Mouse (Mus musculus) right cerebral cortex, adult 18-20 months (tissue): ENCODE results near the gene Cerk.

Experiments used
- DNase-seq: peaks from one replicate; pipeline ENCODE4 v3.0.0; 2022; ENCODE audit warnings: mixed read lengths

Gene Cerk

GRCm38 (mm10) chr15:86159093-86159492 lies 26.8 kb downstream of the Cerk start:
- no peak for DNase-seq

- DNase-seq = no peak
These were observed 29.4 kb downstream of the Cerk start for GRCm38 (mm10) chr15:86156492-86156891.

GRCm38 (mm10) chr15:86153481-86153960 lies 32.4 kb downstream of the Cerk start:
- DNase-seq = no peak

- no peak for DNase-seq
These were observed 35.3 kb downstream of the Cerk start for GRCm38 (mm10) chr15:86150593-86150992.

GRCm38 (mm10) chr15:86146922-86147321 lies 39.0 kb downstream of the Cerk start:
- no peak for DNase-seq

- no peak for DNase-seq
These were observed 40.9 kb downstream of the Cerk start for GRCm38 (mm10) chr15:86145046-86145445.

- no peak for DNase-seq
These were observed 41.4 kb downstream of the Cerk start for GRCm38 (mm10) chr15:86144577-86144976.

- peak; percentile 51 for DNase-seq
These were observed 45.6 kb downstream of the Cerk start for GRCm38 (mm10) chr15:86140323-86140722.

- DNase-seq = no peak
These were observed 48.3 kb downstream of the Cerk start for GRCm38 (mm10) chr15:86137638-86138037.

- DNase-seq = peak; percentile 81
These were observed 50.8 kb downstream of the Cerk start for GRCm38 (mm10) chr15:86134941-86135783.

- DNase-seq = no peak
These were observed 55.3 kb downstream of the Cerk start for GRCm38 (mm10) chr15:86130657-86131056.

GRCm38 (mm10) chr15:86129036-86129435 lies 56.9 kb downstream of the Cerk start:
- no peak for DNase-seq

- DNase-seq = peak; percentile 49
These were observed 61.6 kb downstream of the Cerk start for GRCm38 (mm10) chr15:86124359-86124758.

- DNase-seq = no peak
These were observed 62.5 kb downstream of the Cerk start for GRCm38 (mm10) chr15:86123409-86123808.

GRCm38 (mm10) chr15:86122261-86122949 lies 63.5 kb downstream of the Cerk start:
- DNase-seq = no peak

GRCm38 (mm10) chr15:86119186-86119585 lies 66.8 kb downstream of the Cerk start:
- DNase-seq = no peak

- DNase-seq = no peak
These were observed 68.5 kb downstream of the Cerk start for GRCm38 (mm10) chr15:86117115-86118100.

GRCm38 (mm10) chr15:86116421-86116820 lies 69.5 kb downstream of the Cerk start:
- no peak for DNase-seq

GRCm38 (mm10) chr15:86113342-86113710 lies 72.6 kb downstream of the Cerk start:
- no peak for DNase-seq

GRCm38 (mm10) chr15:86112707-86113341 lies 73.1 kb downstream of the Cerk start:
- DNase-seq = no peak

- DNase-seq = no peak
These were observed 75.4 kb downstream of the Cerk start for GRCm38 (mm10) chr15:86110361-86111103.
